Mouse (Mus musculus) lung, embryonic 14.5 days (tissue): ENCODE data around the gene Fgfr2. TPM values are rescaled to one million over a fixed set of nuclear protein-coding genes. Genes with fewer than 3 reads are reported as not detected.

Source experiments
- ATAC-seq: fragments of 200-750 bp; cut with Nextera tagmentation; 2 replicates; pipeline ENCODE4 v1.8.0; 2017; ENCODE audit warnings: mild to moderate bottlenecking, moderate TSS enrichment, moderate library complexity; ENCODE audit not compliant: insufficient read depth
- DNase-seq: peaks from one replicate; pipeline ENCODE4 v3.0.0-alpha.2; 2015
- H3K27ac ChIP-seq: fragments of 300-500 bp; sonication (generic); 2 replicates; pipeline ENCODE4 v1.5.1; 2014; ENCODE audit warnings: low read depth, mild to moderate bottlenecking, moderate library complexity
- H3K27me3 ChIP-seq: fragments of 300-500 bp; sonication (generic); 2 replicates; pipeline ENCODE4 v1.6.1; 2014; ENCODE audit warnings: low read length, control low read depth; ENCODE audit not compliant: insufficient read depth
- H3K36me3 ChIP-seq: fragments of 300-500 bp; sonication (generic); 2 replicates; pipeline ENCODE4 v1.6.1; 2014; ENCODE audit warnings: control low read depth; ENCODE audit not compliant: insufficient read depth
- H3K4me1 ChIP-seq: fragments of 300-500 bp; sonication (generic); 2 replicates; pipeline ENCODE4 v1.6.1; 2014; ENCODE audit warnings: antibody characterized with exemption, control low read depth; ENCODE audit not compliant: insufficient read depth
- H3K4me2 ChIP-seq: fragments of 300-500 bp; sonication (generic); 2 replicates; pipeline ENCODE4 v1.6.1; 2014; ENCODE audit warnings: mild to moderate bottlenecking
- H3K4me3 ChIP-seq: fragments of 300-500 bp; sonication (generic); 2 replicates; pipeline ENCODE4 v1.5.1; 2014; ENCODE audit warnings: low read depth, low read length
- H3K9ac ChIP-seq: fragments of 300-500 bp; sonication (generic); 2 replicates; pipeline ENCODE4 v1.6.1; 2014
- H3K9me3 ChIP-seq: fragments of 300-500 bp; sonication (generic); 2 replicates; pipeline ENCODE4 v1.6.1; 2016; ENCODE audit warnings: low read depth, low read length, control low read depth
- CTCF ChIP-seq: IDR thresholded peaks from 2 replicates; pipeline ENCODE4 v1.5.1; 2016; ENCODE audit warnings: antibody characterized with exemption, low read depth
- WGBS: fragments of 180-500 bp; shearing (Covaris S2); extraction: QIAGEN DNeasy Blood & Tissue Kit; methylation state at CpG from one replicate; pipeline ENCODE4 v1.1.7; 2014; 5-methylcytosine and 5-hydroxymethylcytosine counted together
- polyA plus RNA-seq: library from polyadenylated mRNA; unstranded; fragments of >200 nt; fragmentation: Nextera tagmentation; extraction: Ambion mirVana; gene quantifications from 2 replicates; pipeline ENCODE4 v1.2.1, GENCODE M21; 2014

Gene Fgfr2
- polyA plus RNA-seq, 1 experiment from 2014 or later = 179 TPM

DNA sequence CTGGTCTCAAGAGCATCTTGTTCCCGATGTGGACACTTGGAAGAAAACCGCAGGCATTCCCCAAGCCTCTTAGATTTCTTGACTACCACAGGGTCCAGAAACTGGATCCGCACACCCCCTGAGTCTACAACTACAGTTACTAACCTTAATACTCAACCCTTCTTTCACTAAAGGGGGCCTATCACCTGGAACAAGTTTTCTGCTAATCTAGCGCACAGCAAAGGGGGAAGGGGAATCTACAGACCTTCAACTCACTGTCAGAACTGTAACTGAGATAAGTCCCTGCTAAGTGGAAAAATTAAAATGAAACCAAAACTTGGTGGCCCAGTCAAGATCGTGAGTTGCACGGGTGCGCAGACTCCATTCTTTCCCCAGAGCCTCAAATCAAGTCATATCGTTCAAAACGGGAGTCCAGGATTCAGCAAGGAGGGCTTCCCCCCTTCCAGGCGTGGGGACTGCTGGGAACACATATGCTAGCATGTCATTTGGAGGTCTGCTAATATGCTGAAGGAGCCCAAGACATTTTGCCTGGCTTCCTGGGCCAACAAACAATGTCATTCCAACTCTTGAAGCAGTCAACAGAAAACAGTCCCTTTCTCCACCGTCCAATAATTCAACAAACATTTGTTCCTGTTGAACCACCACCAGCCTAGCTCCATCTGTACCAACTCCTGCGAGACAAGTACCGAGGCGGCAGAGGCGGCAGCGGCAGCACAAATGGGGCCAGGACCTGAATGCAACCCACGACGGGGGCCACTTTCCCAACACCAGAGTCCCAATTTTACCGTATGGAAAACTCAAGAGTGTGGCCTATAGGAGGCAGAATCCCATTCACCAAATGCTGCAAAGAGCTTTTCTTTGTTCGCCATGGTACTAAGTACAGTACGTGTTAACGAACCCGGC lies 311.2 kb downstream of the Fgfr2 start:
- no peaks in the 10 kb centered on the region for H3K27me3 ChIP-seq
- H3K9me3 ChIP-seq = no peaks in the 10 kb centered on the region
- H3K36me3 ChIP-seq = no peaks in the 10 kb centered on the region
- peak overlapping the region; percentile 84 for H3K4me2 ChIP-seq
- DNase-seq (peak; percentile 61), ATAC-seq (no peak)
- peak overlapping the region; percentile 94 for H3K27ac ChIP-seq
- H3K9ac ChIP-seq = peak overlapping the region; percentile 83
- H3K4me3 ChIP-seq = peak overlapping the region; percentile 70
- TF ChIP-seq CTCF = peak; percentile 35
- peaks cover 28% of the 10 kb centered on the region for H3K4me1 ChIP-seq
- WGBS = 12% methylated on average over 23 of the region's 23 CpGs

DNA sequence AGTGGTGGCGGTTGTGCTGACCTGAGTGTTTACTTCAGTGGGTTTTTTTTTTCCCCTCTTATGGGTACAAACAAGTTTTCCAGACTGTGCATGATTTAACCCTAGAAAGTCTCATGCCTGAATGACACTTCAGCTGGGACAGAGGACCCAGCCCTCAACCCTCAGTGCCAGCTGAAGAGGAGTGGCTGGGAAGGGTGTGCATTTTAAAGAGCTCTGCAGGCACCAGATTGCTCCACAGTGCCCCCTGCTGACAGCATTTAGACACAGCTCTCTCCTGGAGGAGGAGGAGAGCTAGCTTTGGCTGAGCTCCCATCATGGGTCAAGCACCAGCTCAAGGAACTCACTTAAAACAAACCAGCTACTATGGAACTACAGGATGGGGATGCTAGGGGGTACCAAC lies 312.3 kb downstream of the Fgfr2 start:
- peaks cover 28% of the 10 kb centered on the region for H3K4me1 ChIP-seq
- H3K27me3 ChIP-seq = no peaks in the 10 kb centered on the region
- no peak overlapping the region for H3K4me3 ChIP-seq
- peak; percentile 92 for TF ChIP-seq CTCF
- no peaks in the 10 kb centered on the region for H3K36me3 ChIP-seq
- ATAC-seq (peak; percentile 18; the same call in 1 of the 2 replicates), DNase-seq (peak; percentile 95)
- H3K27ac ChIP-seq = no peak overlapping the region
- no peaks in the 10 kb centered on the region for H3K9me3 ChIP-seq
- H3K4me2 ChIP-seq = peak overlapping the region; percentile 84
- WGBS = 76% methylated on average over 1 of the region's 1 CpGs
- H3K9ac ChIP-seq = no peak overlapping the region

DNA sequence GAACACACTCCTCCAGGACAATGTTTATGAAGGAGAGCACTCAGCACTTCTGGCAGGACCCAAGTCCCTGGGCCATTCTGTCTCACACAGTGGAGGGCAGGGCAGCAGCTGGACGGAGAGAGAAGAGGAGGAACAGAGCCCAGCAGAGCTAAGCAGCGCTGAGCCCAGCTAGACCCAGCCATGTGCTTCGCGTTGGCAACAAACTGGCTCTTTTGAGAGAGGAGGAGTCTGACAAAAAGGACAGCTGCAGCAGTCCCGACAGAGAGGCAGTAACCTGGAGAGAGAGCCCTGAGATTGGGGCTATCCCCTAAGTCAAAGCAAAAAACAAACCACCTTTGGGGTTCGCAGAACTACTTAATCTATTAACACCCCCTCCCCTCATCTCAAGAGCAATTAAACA lies 312.8 kb downstream of the Fgfr2 start:
- ATAC-seq = no peak; the same call in 1 of the 2 replicates
- Histone ChIP-seq H3K27ac (peak overlapping the region; percentile 51; the same call in 1 of the 2 replicates), H3K36me3 (no peaks in the 10 kb centered on the region)

DNA sequence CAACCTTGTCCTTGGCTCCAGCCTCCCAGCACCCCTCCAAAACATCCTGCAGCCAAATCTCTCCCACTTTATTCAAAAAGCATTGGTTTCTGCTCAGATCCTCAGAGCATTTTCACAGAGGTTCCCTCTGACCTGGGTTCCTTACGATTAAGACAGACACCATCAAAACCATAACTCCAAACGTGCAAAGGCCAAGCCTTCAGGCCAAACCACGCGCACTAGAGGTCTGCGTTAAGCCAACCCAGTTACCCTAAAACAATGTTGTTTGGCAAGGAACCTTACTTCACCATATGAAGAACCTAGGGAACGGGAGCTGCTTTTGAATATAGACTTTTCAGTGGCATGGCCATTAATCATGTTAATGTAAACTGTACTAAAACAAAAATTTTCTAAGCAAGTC lies 313.4 kb downstream of the Fgfr2 start:
- H3K9ac ChIP-seq = no peak overlapping the region
- H3K36me3 ChIP-seq = no peaks in the 10 kb centered on the region
- no peaks in the 10 kb centered on the region for H3K9me3 ChIP-seq
- peaks cover 28% of the 10 kb centered on the region for H3K4me1 ChIP-seq
- TF ChIP-seq CTCF = no peak
- 30% methylated on average over 6 of the region's 6 CpGs for WGBS
- 0 out of 2 replicates have a peak overlapping the region, but pooled peaks have one; percentile 84 for H3K27ac ChIP-seq
- H3K4me3 ChIP-seq = no peak overlapping the region
- DNase-seq = no peak
- no peaks in the 10 kb centered on the region for H3K27me3 ChIP-seq
- peak overlapping the region; percentile 84 for H3K4me2 ChIP-seq
- no peak for ATAC-seq

More for the DNA sequence above, 312.8 kb downstream of the Fgfr2 start:
- Histone ChIP-seq H3K9ac (no peak overlapping the region), H3K4me2 (peak overlapping the region; percentile 84), H3K4me1 (peaks cover 28% of the 10 kb centered on the region), H3K9me3 (no peaks in the 10 kb centered on the region), H3K4me3 (no peak overlapping the region), H3K27me3 (no peaks in the 10 kb centered on the region)
- DNase-seq = peak; percentile 60
- no peak for TF ChIP-seq CTCF
- WGBS = 23% methylated on average over 6 of the region's 6 CpGs

DNA sequence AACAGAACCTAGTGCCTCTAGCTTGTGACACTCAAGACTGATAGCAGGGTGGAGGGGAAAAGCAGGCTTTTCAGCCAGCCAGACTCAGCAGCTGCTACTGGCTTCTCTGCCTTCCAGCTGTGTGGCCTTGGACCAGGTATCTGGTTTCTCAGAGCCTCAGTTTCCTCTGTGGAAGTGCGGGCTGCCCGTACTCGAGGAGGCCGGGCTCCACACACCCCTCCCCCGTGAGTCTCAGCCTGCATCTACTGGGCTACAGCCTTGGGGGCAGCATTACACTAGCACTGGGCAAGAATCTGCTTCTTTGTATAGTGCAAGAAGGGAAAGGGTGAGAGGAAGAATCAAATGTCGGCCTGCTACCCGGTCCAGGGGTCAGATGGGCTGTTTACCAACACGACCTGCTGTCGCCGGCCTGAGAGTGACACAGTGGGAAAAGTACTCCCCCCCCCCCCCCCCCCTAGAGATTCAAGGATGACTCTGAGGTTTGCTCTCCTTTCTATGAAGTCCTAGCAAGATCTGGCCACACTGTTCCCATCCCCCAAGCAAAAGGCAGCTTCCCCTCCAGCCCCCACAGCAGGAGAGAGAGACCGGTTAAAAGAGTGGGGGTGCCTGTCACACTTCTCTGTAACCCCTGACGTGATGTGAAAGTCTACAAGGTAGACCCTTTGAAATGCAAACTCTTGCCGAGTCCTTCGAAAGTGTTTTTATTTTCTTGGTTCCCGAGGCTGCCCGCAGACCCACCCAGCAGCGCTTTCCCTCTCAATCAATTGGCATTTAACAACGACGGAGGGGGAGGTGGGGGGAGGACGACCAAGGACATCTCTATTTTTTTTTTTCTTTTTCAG lies 314.1 kb downstream of the Fgfr2 start:
- no peak for TF ChIP-seq CTCF
- Histone ChIP-seq H3K4me1 (peaks cover 30% of the 10 kb centered on the region), H3K36me3 (no peaks in the 10 kb centered on the region), H3K4me2 (peak overlapping the region; percentile 84), H3K27me3 (no peaks in the 10 kb centered on the region), H3K9ac (peak overlapping the region; percentile 43), H3K9me3 (no peaks in the 10 kb centered on the region), H3K4me3 (no peak overlapping the region), H3K27ac (peak overlapping the region; percentile 84)
- DNase-seq (peak; percentile 67), ATAC-seq (peak; percentile 25; the same call in 1 of the 2 replicates)
- WGBS = 6% methylated on average over 20 of the region's 20 CpGs

DNA sequence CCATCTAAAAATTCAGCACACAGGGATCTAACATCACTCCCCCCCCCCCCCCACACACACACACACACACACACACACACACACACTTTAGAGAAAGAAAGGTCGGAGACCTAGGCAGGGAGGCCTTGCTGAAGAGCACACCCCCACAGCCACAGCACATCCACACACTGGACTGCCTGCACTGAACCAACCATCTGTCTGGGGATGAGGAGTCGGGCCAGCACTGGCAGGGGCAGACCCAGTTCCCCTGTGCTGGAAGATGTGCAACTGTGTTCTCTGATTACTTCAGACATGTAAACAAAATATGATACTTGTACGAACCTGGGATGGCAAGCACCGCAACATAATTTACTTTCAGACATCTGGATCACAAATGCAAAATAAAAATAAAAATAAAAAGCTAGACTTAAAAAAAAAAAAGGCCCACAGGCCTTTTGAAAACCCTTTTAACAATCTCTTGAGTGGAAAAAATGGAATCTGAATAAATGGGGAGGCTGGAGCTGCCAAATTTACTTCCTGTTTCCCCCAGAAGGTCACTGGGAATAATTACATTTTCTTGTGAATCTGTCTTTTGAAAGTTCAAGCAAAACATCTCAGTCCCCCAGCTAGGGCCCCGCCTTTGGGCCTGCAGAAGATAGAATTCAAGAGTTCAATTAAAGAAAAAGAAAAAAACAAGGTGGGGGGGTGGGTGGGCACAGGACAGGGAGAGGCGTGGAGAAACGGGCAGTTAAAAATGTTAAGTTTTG lies 314.9 kb downstream of the Fgfr2 start:
- Histone ChIP-seq H3K27ac (peak overlapping the region; percentile 84), H3K9me3 (no peaks in the 10 kb centered on the region), H3K9ac (peak overlapping the region; percentile 43), H3K4me3 (no peak overlapping the region), H3K4me1 (peaks cover 32% of the 10 kb centered on the region), H3K36me3 (no peaks in the 10 kb centered on the region), H3K27me3 (no peaks in the 10 kb centered on the region), H3K4me2 (peak overlapping the region; percentile 84)
- TF ChIP-seq CTCF = no peak
- no peak for ATAC-seq
- DNase-seq = peak; percentile 40
- WGBS = 41% methylated on average over 7 of the region's 7 CpGs
